Mouse (Mus musculus) forebrain, embryonic 16.5 days (tissue): ENCODE results near the gene Cbl. TPM values are rescaled to one million over a fixed set of nuclear protein-coding genes. Genes with fewer than 3 reads are reported as not detected.

ENCODE experiments used
- ATAC-seq: fragments of 200-750 bp; cut with Nextera tagmentation; 2 replicates; pipeline ENCODE4 v1.8.0; 2017; ENCODE audit warnings: mild to moderate bottlenecking, moderate library complexity
- H3K27ac ChIP-seq: fragments of 300-500 bp; sonication (generic); 2 replicates; pipeline ENCODE4 v1.5.1; 2014; ENCODE audit warnings: low read length, control low read depth
- H3K27me3 ChIP-seq: fragments of 300-500 bp; sonication (generic); replicated peaks from 2 replicates; pipeline ENCODE4 v1.6.1; 2014; ENCODE audit warnings: low read length; ENCODE audit not compliant: control insufficient read depth, insufficient read depth
- H3K36me3 ChIP-seq: fragments of 300-500 bp; sonication (generic); 2 replicates; pipeline ENCODE4 v1.6.1; 2014; ENCODE audit not compliant: control insufficient read depth, insufficient read depth
- H3K4me1 ChIP-seq: fragments of 300-500 bp; sonication (generic); replicated peaks from 2 replicates; pipeline ENCODE4 v1.6.1; 2014; ENCODE audit warnings: low read length; ENCODE audit not compliant: control insufficient read depth, insufficient read depth
- H3K4me2 ChIP-seq: fragments of 300-500 bp; sonication (generic); 2 replicates; pipeline ENCODE4 v1.6.1; 2014; ENCODE audit warnings: mild to moderate bottlenecking, low read length, control low read depth
- H3K4me3 ChIP-seq: fragments of 300-500 bp; sonication (generic); replicated peaks from 2 replicates; pipeline ENCODE4 v1.5.1; 2014; ENCODE audit warnings: mild to moderate bottlenecking, low read length, control low read depth
- H3K9ac ChIP-seq: fragments of 300-500 bp; sonication (generic); replicated peaks from 2 replicates; pipeline ENCODE4 v1.6.1; 2014; ENCODE audit warnings: low read depth, low read length, control low read depth
- H3K9me3 ChIP-seq: fragments of 300-500 bp; sonication (generic); 2 replicates; pipeline ENCODE4 v1.6.1; 2016; ENCODE audit warnings: low read length; ENCODE audit not compliant: control insufficient read depth
- WGBS: fragments of 180-500 bp; shearing (Covaris S2); extraction: QIAGEN DNeasy Blood & Tissue Kit; methylation state at CpG from one replicate; pipeline ENCODE4 v1.1.7; 2014; 5-methylcytosine and 5-hydroxymethylcytosine counted together
- polyA plus RNA-seq: library from polyadenylated mRNA; unstranded; fragments of >200 nt; fragmentation: Nextera tagmentation; extraction: Ambion mirVana; gene quantifications from 2 replicates; pipeline ENCODE4 v1.2.1, GENCODE M21; 2015

The Cbl gene
- polyA plus RNA-seq, 1 experiment from 2014 or later: 26.3 TPM

DNA sequence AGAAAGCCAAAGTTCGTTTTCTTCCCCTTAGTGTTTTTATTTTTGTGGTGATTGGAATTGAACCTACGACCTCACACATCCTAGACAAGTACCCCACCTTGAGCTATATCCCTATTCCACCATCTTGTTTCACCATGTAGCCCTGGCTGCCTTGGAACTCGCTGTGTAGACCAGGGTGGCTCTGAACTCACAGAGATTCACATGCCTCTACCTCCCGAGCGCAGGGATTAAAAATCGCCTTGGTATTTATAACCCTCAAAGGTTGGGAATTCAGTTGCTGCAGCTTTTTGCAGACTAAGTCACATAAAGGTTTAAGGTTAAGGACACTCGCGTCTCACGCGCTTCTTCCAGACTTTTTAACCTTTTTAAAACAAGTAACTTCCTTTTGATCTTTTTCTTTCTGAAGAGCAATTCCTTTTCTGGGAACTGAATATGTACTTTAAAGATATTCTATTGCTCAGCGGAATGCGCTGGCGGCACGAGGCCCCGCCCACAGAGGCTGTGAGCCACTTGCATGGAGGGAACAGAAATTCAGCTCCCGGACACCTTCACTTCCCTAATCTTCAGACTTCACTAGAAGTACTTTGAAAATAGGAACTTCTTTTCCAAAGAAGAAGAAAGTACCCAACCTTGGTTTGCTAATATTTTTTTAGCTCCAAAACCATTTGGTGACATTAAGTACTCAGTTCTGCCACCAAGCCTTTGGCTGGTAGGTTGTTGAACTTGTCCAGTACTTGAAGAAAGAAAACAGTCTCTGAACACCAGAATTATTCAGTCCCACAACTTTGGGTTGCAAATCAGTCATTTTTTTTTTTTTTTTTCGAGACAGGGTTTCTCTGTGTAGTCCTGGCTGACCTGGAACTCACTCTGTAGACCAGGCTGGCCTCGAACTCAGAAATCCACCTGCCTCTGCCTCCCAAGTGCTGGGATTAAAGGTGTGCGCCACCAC lies 904 bp upstream of the Cbl start:
- ATAC-seq: no peak
- Histone ChIP-seq H3K27me3 (no peaks in the 10 kb centered on the region), H3K4me1 (peaks cover 30% of the 10 kb centered on the region), H3K4me3 (peak overlapping the region; percentile 61), H3K4me2 (peak overlapping the region; percentile 52), H3K36me3 (no peaks in the 10 kb centered on the region), H3K27ac (peak overlapping the region; percentile 28; the same call in 1 of the 2 replicates), H3K9me3 (no peaks in the 10 kb centered on the region), H3K9ac (peak overlapping the region; percentile 32)
- 26% methylated on average over 19 of the region's 19 CpGs for WGBS

DNA sequence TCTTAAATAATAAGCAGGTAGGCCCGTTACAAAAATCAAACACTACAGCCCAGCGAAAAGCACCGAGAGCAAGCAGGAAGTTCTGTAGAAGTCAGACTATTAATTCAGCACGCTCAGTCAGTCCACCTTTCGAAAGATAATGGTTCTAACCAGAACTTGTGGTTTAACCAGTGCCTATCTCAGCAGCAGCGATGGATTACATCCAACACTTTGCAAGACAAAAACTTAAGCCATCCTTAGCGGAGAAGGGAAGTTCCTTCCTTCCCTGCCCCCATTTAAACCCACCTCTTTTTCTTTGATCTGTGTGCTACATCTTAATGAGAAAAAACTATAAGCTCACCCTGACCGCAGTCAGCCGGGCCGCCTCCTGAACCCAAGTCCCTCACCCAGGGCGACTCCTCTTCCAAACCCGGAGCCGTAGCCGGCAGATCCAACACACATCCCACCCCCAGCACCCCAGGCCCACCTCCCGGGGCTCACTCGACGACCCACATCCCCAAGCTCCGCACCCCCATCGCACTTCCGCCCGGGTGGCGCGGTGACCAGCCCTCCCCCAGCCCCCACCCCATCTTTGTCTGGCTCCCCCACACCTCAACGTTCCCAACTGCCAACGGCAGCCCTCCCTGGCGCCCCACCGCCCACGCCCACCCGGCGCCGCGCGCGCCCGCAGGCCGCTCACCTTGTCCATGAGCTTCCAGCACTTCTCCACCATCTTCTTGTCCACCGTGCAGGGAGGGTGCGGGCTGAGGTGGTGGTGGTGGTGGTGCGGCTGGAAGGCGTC lies 638 bp downstream of the Cbl start:
- Histone ChIP-seq H3K4me2 (peak overlapping the region; percentile 88), H3K27me3 (no peaks in the 10 kb centered on the region), H3K36me3 (no peaks in the 10 kb centered on the region), H3K27ac (peak overlapping the region; percentile 95), H3K9ac (peak overlapping the region; percentile 78), H3K4me1 (peaks cover 27% of the 10 kb centered on the region), H3K9me3 (no peaks in the 10 kb centered on the region), H3K4me3 (peak overlapping the region; percentile 61)
- peak; percentile 74 for ATAC-seq
- under 1% methylated on average over 40 of the region's 40 CpGs for WGBS

DNA sequence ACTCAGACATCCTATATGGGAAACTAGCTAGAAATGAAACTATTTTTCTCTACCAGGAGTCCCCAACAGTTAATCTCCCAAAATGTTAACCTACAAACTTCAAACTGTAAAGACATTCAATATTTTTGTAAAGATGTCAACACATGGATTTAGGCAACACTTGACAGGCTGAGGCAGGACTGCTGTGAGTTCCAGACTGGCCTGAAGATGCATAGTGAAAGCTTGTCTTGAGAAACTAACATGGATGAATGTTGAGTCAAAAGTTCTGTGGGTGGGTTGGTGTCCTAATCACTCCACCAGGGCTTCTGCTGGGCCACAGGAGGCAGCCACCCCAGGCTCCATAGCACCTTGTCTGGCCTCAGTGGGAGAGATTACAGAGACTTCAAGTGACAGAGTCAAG lies 2.2 kb downstream of the Cbl start:
- no peaks in the 10 kb centered on the region for H3K27me3 ChIP-seq
- peaks cover 27% of the 10 kb centered on the region for H3K4me1 ChIP-seq
- H3K9ac ChIP-seq: no peak overlapping the region
- H3K9me3 ChIP-seq: no peaks in the 10 kb centered on the region
- no peak for ATAC-seq
- H3K36me3 ChIP-seq: no peaks in the 10 kb centered on the region
- H3K4me2 ChIP-seq: peak overlapping the region; percentile 88
- no peak overlapping the region for H3K27ac ChIP-seq
- H3K4me3 ChIP-seq: no peak overlapping the region

DNA sequence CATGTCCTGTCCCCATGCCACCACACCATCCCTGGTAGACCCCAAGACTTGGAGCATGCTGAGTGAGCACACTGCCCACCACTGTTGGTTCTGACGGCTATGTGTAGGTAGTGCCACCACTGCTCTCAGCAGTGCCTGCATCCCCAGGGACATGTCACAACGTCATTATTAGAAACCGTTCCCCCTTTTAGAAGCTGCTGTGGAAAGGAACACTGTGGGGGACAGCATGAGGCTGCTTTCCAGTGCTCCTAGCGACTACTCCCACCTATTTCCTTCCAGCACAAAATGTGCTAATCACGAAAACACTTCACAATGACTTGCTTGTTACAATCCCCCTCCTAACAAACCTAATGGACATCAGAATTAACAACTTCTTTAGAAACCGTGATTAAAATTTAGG lies 7.9 kb downstream of the Cbl start:
- Histone ChIP-seq H3K9ac (no peak overlapping the region), H3K9me3 (no peaks in the 10 kb centered on the region), H3K27me3 (no peaks in the 10 kb centered on the region), H3K4me2 (no peak overlapping the region), H3K4me1 (peaks cover 3% of the 10 kb centered on the region), H3K36me3 (no peaks in the 10 kb centered on the region), H3K4me3 (no peak overlapping the region), H3K27ac (no peak overlapping the region)
- ATAC-seq: no peak
- 48% methylated on average over 6 of the region's 6 CpGs for WGBS

DNA sequence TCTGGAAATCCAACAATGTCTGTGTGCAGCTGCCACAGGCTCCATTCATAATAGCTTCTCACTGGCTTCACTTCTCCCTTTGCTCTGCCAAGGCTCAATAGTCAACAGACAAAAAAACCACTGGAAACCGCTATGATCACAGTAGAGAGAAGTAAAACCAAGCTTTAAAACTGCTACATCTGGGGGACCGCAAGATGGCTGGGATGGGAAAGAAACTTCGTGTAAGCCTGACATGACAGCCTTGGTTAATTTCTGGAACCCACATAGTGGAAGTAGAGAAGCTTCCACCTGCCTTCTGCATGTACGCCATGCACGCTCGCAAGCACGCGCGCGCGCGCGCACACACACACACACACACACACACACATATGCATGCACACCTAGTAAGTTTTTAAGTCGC lies 20.3 kb downstream of the Cbl start:
- Histone ChIP-seq H3K9me3 (peaks cover 2% of the 10 kb centered on the region; the same call in 1 of the 2 replicates), H3K4me2 (no peak overlapping the region), H3K4me1 (no peaks in the 10 kb centered on the region), H3K27me3 (no peaks in the 10 kb centered on the region), H3K27ac (no peak overlapping the region), H3K36me3 (no peaks in the 10 kb centered on the region), H3K4me3 (no peak overlapping the region), H3K9ac (no peak overlapping the region)
- 92% methylated on average over 14 of the region's 14 CpGs for WGBS
- ATAC-seq: no peak

DNA sequence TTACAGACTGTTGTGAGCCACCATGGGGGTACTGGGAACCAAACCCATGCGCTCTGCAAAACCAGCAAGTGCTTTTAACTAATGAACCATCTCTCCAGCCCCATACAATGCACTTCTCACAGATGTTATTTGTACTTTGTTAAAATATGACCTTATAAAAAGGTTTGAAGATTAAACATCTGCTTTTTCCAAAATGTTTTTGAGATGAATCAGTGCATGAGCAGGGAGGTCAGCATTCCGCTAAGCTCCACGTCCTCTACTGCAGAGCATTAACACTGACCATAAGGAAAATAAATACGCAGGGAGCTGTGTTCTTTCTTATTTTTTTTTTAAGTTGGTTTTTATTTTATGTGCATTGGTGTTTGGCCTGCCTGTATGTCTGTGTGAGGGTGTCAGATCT lies 21.4 kb downstream of the Cbl start:
- 92% methylated on average over 4 of the region's 4 CpGs for WGBS
- ATAC-seq: no peak
- H3K4me1 ChIP-seq: no peaks in the 10 kb centered on the region
- no peak overlapping the region for H3K27ac ChIP-seq
- no peak overlapping the region for H3K4me2 ChIP-seq
- no peak overlapping the region for H3K4me3 ChIP-seq
- H3K9me3 ChIP-seq: peaks cover 2% of the 10 kb centered on the region; the same call in 1 of the 2 replicates
- no peak overlapping the region for H3K9ac ChIP-seq
- no peaks in the 10 kb centered on the region for H3K36me3 ChIP-seq
- H3K27me3 ChIP-seq: no peaks in the 10 kb centered on the region

DNA sequence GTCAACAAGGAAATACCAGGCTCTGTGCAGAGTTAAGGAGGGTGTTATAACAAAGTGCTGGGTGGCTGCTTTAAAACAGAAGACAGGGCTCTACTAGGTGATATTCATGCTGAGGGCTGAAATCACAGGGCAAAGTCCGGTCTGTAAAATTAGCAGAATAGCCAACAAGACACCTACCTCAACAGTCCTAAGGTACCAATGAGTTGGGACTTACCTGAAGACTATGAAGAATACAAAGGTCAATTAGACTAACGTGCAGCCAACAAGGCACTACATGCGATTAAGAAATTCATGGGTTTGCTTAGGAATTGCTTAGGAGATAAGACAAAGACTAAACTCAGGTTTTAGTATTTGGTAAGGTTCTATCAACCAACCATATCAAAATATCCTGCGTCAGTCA lies 24.4 kb downstream of the Cbl start:
- no peaks in the 10 kb centered on the region for H3K4me1 ChIP-seq
- H3K27ac ChIP-seq: no peak overlapping the region
- WGBS: 98% methylated on average over 4 of the region's 4 CpGs
- H3K36me3 ChIP-seq: no peaks in the 10 kb centered on the region
- H3K4me3 ChIP-seq: no peak overlapping the region
- no peak overlapping the region for H3K4me2 ChIP-seq
- H3K9me3 ChIP-seq: peaks cover 2% of the 10 kb centered on the region; the same call in 1 of the 2 replicates
- no peak overlapping the region for H3K9ac ChIP-seq
- ATAC-seq: no peak
- H3K27me3 ChIP-seq: no peaks in the 10 kb centered on the region

DNA sequence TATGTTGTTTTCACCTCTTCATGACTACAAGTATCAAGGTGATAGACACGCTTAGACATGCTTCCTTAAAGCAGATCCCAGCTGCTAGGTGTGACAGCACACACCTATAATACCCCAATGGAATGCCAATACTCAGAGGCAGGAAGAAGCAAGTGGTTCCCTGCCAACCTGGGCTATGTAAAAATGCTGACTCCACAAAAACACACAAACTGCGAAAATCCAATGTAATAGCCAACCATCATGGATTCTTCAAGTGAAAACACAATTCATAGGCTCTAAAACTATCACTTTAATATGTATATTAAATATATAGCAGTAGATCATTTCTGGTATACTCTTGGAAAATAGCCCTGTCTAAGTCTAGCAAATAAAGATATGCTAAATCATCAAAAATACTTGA lies 26.0 kb downstream of the Cbl start:
- Histone ChIP-seq H3K9me3 (peaks cover 2% of the 10 kb centered on the region; the same call in 1 of the 2 replicates), H3K27me3 (no peaks in the 10 kb centered on the region), H3K36me3 (no peaks in the 10 kb centered on the region), H3K4me2 (no peak overlapping the region), H3K4me3 (no peak overlapping the region), H3K4me1 (no peaks in the 10 kb centered on the region), H3K9ac (no peak overlapping the region), H3K27ac (no peak overlapping the region)
- 97% methylated on average over 2 of the region's 2 CpGs for WGBS
- ATAC-seq: no peak

DNA sequence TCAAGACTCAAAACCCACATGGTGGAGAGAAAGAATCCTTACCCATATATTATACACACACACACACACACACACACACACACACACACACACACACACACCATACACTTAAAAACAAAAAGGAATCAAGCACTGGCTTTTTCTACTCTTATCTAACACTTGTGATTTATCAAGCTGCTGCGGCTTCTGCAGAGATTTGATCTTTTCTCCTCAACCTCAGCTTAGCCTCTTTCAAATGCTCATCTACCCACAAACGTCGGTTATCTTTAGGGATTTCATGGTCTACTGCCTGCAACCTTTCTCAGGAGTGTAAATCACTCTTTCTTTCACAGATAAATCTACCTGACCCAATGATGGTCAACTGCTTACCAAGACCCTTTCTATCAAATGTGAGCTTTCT lies 33.4 kb downstream of the Cbl start:
- Histone ChIP-seq H3K27ac (no peak overlapping the region), H3K9me3 (no peaks in the 10 kb centered on the region), H3K36me3 (peaks cover 9% of the 10 kb centered on the region), H3K27me3 (no peaks in the 10 kb centered on the region), H3K4me1 (no peaks in the 10 kb centered on the region), H3K9ac (no peak overlapping the region), H3K4me3 (no peak overlapping the region), H3K4me2 (no peak overlapping the region)
- 82% methylated on average over 3 of the region's 3 CpGs for WGBS
- no peak for ATAC-seq
